16 mouse cellular contexts compared by ENCODE assay signal in the genomic region with DNA sequence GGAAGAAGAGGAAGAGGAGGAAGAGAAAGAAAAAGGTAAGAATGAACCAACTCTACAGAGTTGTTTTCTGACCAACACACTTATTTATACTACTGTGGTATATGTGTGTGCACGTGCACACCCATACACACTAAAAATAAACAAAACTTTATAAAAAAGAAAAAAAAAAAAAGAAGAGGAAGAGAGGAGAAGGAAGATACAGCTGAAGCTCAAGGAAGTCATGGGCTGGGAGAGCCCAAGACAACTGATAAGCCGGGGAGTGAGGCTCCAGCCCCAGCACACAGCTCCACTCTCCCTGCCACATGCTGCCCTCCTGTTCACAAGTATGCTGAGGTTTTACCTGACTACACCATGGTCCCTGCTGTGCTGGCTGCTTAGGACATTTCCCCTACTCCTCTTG. TPM values are rescaled to one million over a fixed set of nuclear protein-coding genes. Genes with fewer than 3 reads are reported as not detected.
"Had no signal": no experiment of that assay in that cellular context is flagged by ENCODE, and none has a peak within 500 bp of the region (broad histone marks: within the 10 kb centered on the region; RNA-seq: fewer than 3 reads in every experiment).

No protein-coding gene starts in this region.

- H3K27ac ChIP-seq: layer of hippocampus, adult 2 months; limb, embryonic 13.5 days; liver, embryonic 15.5 days; midbrain, embryonic 10.5 days; midbrain, embryonic 15.5 days; neural tube, embryonic 13.5 days had no signal

- H3K4me2 ChIP-seq: limb, embryonic 13.5 days; liver, embryonic 15.5 days; lung, embryonic 14.5 days; midbrain, embryonic 15.5 days; neural tube, embryonic 13.5 days had no signal

- H3K9me3 ChIP-seq: limb, embryonic 13.5 days; liver, embryonic 15.5 days; midbrain, embryonic 10.5 days; midbrain, embryonic 15.5 days; neural tube, embryonic 13.5 days had no signal

- ATAC-seq: midbrain, embryonic 15.5 days had no signal

- DNase-seq: kidney, adult 18-20 months; kidney, postnatal 10 days; kidney, postnatal 4 days; left cerebral cortex, postnatal 4 days; lung, embryonic 14.5 days; lung, postnatal 10 days; lung, postnatal 4 days; retina, postnatal 1 day; thymus, postnatal 4 days had no signal

- H3K9ac ChIP-seq: limb, embryonic 13.5 days; liver, embryonic 15.5 days; lung, embryonic 14.5 days; midbrain, embryonic 15.5 days; neural tube, embryonic 13.5 days had no signal

- H3K4me3 ChIP-seq: layer of hippocampus, adult 2 months; limb, embryonic 13.5 days; liver, embryonic 15.5 days; midbrain, embryonic 10.5 days; midbrain, embryonic 15.5 days; neural tube, embryonic 13.5 days had no signal

- H3K36me3 ChIP-seq: liver, embryonic 15.5 days; midbrain, embryonic 10.5 days; midbrain, embryonic 15.5 days; neural tube, embryonic 13.5 days had no signal

RNA-seq across cellular contexts. Expression of gene Pmel, which starts 36.3 kb away (rescaled TPM):
- total RNA-seq: monocyte, adult 5-6 weeks had no signal
